Mouse (Mus musculus) splenic B cell, adult 2 months (primary cell): ENCODE data around the gene Scrn1.

Experiments
- DNase-seq: peaks from one replicate; pipeline ENCODE4 v3.0.0-alpha.2; 2011; ENCODE audit warnings: low read depth, low spot score
- H3K27me3 ChIP-seq: 2 replicates; pipeline ENCODE4 v1.6.1; 2012; ENCODE audit warnings: mild to moderate bottlenecking, low read length, moderate library complexity, mixed read lengths; ENCODE audit not compliant: control insufficient read depth, poor library complexity, insufficient read depth, severe bottlenecking
- H3K36me3 ChIP-seq: 2 replicates; pipeline ENCODE4 v1.6.1; 2012; ENCODE audit warnings: mild to moderate bottlenecking, low read length, moderate library complexity, mixed read lengths; ENCODE audit not compliant: control insufficient read depth, poor library complexity, insufficient read depth, severe bottlenecking

Gene Scrn1

GRCm38 (mm10) chr6:54485973-54486569, 80.2 kb downstream of the Scrn1 start:
- Histone ChIP-seq H3K36me3 (no peaks in the 10 kb centered on the region), H3K27me3 (no peaks in the 10 kb centered on the region)
- no peak for DNase-seq

- H3K36me3 ChIP-seq: no peaks in the 10 kb centered on the region
- no peak for DNase-seq
- no peaks in the 10 kb centered on the region for H3K27me3 ChIP-seq
Measured at GRCm38 (mm10) chr6:54485435-54485901, 80.8 kb downstream of the Scrn1 start.

DNA sequence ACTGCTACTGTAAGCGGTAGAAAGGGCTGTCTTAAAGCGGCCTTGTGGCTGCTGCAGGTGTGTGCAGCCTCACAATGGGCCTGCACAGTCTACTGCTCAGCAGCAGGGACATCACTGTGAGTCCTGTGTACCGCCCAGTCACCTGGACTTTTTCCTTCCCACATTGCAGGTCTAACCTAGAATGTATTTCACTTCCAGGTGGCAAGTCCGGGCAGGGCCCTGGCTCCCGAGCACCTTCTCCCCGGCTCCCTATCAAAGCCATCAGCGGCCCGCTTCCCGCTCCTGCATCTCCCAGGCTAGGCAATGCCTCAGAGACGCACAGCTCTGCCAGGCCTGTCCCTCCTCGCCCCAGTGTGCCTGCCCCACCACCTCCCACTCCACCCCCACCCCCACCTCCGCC, 81.3 kb downstream of the Scrn1 start:
- no peaks in the 10 kb centered on the region for H3K27me3 ChIP-seq
- no peaks in the 10 kb centered on the region for H3K36me3 ChIP-seq
- DNase-seq: no peak

GRCm38 (mm10) chr6:54481390-54482112, 84.7 kb downstream of the Scrn1 start:
- DNase-seq: no peak
- Histone ChIP-seq H3K36me3 (no peaks in the 10 kb centered on the region), H3K27me3 (no peaks in the 10 kb centered on the region)

GRCm38 (mm10) chr6:54478646-54479324, 87.5 kb downstream of the Scrn1 start:
- DNase-seq: no peak
- Histone ChIP-seq H3K27me3 (no peaks in the 10 kb centered on the region), H3K36me3 (no peaks in the 10 kb centered on the region)

- no peaks in the 10 kb centered on the region for H3K36me3 ChIP-seq
- no peak for DNase-seq
- no peaks in the 10 kb centered on the region for H3K27me3 ChIP-seq
Measured at GRCm38 (mm10) chr6:54475926-54476667, 90.2 kb downstream of the Scrn1 start.

GRCm38 (mm10) chr6:54472846-54473715, 93.2 kb downstream of the Scrn1 start:
- DNase-seq: no peak
- Histone ChIP-seq H3K36me3 (no peaks in the 10 kb centered on the region), H3K27me3 (no peaks in the 10 kb centered on the region)

DNA sequence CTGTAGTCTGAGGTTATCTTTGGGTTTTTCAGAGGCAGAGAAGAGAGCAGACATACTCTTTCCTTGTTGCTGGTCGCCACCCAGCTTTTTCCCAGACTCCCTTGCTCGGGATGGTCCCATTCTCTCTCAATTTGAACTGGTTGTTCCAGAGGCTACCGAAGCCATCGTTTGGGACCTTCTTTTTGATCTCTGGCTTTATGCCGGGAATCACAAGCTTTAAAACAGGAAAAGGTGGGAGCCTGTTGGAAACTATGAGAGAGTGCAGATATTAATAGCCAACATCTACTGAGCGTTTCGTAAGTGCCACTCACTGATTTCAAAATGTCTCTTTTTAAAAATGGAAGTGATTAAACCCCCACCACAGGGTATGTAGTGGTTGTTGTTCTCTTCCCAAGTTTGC, 94.4 kb downstream of the Scrn1 start:
- Histone ChIP-seq H3K36me3 (no peaks in the 10 kb centered on the region), H3K27me3 (no peaks in the 10 kb centered on the region)
- no peak for DNase-seq

GRCm38 (mm10) chr6:54467371-54467770, 98.9 kb downstream of the Scrn1 start:
- no peak for DNase-seq
- Histone ChIP-seq H3K27me3 (no peaks in the 10 kb centered on the region), H3K36me3 (no peaks in the 10 kb centered on the region)

DNA sequence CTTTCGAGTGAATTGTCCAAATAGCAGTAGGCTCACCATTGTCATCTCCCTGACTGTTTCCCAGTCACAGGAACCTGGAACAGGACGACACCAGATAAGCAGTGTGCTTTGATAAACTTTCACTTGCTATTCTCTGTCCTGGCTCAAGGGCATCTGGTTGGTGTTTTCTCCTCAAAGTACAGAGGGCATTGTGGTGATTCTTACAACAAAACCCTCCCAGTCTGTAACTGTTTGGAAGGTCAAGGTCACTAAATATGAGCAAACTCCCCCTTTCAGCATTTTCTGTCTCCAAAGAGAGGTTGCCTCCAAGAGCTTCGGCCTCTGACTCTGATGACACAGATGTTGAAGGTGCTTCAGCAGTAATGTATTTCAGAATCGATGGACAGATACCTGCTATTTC, 101.4 kb downstream of the Scrn1 start:
- no peaks in the 10 kb centered on the region for H3K27me3 ChIP-seq
- DNase-seq: no peak
- no peaks in the 10 kb centered on the region for H3K36me3 ChIP-seq

- Histone ChIP-seq H3K36me3 (no peaks in the 10 kb centered on the region), H3K27me3 (no peaks in the 10 kb centered on the region)
- DNase-seq: no peak
Measured at GRCm38 (mm10) chr6:54463701-54464458, 102.4 kb downstream of the Scrn1 start.

- Histone ChIP-seq H3K27me3 (no peaks in the 10 kb centered on the region), H3K36me3 (no peaks in the 10 kb centered on the region)
- no peak for DNase-seq
Measured at GRCm38 (mm10) chr6:54462766-54463165, 103.5 kb downstream of the Scrn1 start.

- no peak for DNase-seq
- Histone ChIP-seq H3K36me3 (no peaks in the 10 kb centered on the region), H3K27me3 (no peaks in the 10 kb centered on the region)
Measured at GRCm38 (mm10) chr6:54460915-54461671, 105.2 kb downstream of the Scrn1 start.
